Mouse (Mus musculus) brain, embryonic 14.5 days (tissue): Measurements from ENCODE around the gene Ubxn1. TPM values are rescaled to one million over a fixed set of nuclear protein-coding genes. Genes with fewer than 3 reads are reported as not detected.

ENCODE experiments used
- DNase-seq: peaks from one replicate; pipeline ENCODE4 v3.0.0-alpha.2; 2011; ENCODE audit warnings: low read depth
- CTCF ChIP-seq: fragments of 200-500 bp; IDR thresholded peaks from 2 replicates; pipeline ENCODE4 v1.5.1; 2012; ENCODE audit warnings: inconsistent platforms, mild to moderate bottlenecking, moderate library complexity, borderline replicate concordance; ENCODE audit not compliant: insufficient read depth, insufficient read length; ENCODE audit errors: extremely low read depth
- POLR2A ChIP-seq: fragments of 200-500 bp; IDR thresholded peaks from 2 replicates; pipeline ENCODE4 v1.6.1; 2012; ENCODE audit warnings: mild to moderate bottlenecking, inconsistent platforms, borderline replicate concordance; ENCODE audit not compliant: poor library complexity, insufficient read depth, insufficient read length, severe bottlenecking; ENCODE audit errors: extremely low read depth
- polyA plus RNA-seq: library from polyadenylated mRNA; depleted of rRNA; stranded (reverse); fragments of >200 nt; gene quantifications from 2 replicates; pipeline ENCODE4 v1.2.3, GENCODE M21; 2012; rRNA removed

Ubxn1 gene
- polyA plus RNA-seq, 1 experiment, result 111 TPM

DNA sequence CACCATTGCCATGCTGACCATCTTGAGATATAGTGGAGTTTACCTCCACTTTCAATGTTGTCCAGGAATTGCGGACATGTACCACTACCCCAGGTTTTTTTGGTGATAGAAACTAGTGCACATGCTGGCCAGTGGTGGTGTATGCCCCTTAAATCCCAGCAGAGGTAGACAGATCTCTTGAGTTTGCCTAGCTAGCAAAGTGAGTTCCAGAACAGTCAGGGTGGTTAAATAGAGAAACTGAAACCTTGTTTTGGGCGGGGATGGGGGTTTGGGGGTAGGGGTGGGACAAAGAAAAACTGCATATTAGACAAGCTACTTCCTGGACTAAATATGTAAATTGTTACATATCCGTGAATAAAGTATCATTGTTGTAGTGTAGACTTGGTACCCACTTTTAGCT lies 47.7 kb downstream of the Ubxn1 start:
- no peak for TF ChIP-seq CTCF
- TF ChIP-seq POLR2A, result no peak
- DNase-seq, result no peak

DNA sequence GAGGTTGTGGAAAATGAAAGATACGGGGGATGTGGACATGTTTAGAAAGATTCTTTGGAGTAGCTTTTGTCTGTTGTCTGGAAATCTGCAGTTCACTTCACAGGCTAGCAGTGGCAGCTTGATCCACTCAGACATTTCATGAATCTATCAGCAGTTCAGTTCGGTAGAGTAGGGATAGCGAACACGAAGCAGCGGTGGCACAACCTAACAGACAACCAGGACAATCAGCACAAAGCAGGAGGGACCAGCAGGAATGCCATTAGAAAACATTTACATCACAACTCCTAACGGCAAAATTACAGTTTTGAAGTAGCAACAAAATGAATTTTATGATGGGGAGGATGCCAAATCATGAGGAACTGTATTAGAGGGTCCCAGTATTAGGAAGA lies 48.4 kb downstream of the Ubxn1 start:
- DNase-seq, result no peak
- no peak for TF ChIP-seq CTCF
- no peak for TF ChIP-seq POLR2A

DNA sequence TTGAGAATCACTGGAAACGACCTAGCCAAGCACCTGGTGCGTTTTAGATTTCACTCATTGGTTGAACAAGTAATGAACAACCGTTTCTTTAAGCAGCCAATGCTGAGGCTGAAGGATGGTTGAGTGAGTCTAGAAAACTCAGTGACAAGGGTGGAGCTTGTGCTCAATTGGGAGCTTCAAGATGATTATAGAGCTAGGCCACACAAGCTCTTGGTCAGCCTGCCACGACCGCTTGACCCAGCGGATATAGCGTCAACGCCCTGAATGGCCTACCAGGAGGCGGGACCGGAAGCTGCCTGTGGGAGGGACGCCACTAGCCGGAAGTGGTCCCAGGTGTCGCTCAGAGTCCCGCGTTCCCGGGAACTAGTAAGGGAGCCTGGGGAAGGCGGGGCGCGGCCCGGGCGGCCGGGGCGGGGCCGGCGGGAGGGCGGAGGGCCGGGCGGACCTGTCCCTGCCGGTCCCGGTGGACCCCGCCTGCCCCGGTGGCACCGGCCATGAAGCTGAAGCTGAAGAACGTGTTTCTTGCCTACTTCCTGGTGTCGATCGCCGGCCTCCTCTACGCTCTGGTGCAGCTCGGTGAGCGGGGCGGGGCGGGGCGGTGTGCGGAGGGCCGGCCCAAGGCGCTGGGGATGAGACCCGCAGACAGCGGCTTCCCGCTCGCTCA lies 48.9 kb downstream of the Ubxn1 start, which contains the start of gene B3gat3:
Gene B3gat3 (plus strand): TSS at position 302 of the 664 bp plus-strand sequence.
- DNase-seq, result peak; percentile 96
- TF ChIP-seq CTCF, result no peak
- TF ChIP-seq POLR2A, result peak; percentile 31; the same call in 1 of the 2 replicates

- peak; percentile 73 for DNase-seq
- TF ChIP-seq CTCF (no peak), POLR2A (no peak)
These were observed 49.6 kb downstream of the Ubxn1 start for GRCm38 (mm10) chr19:8920836-8921291.

DNA sequence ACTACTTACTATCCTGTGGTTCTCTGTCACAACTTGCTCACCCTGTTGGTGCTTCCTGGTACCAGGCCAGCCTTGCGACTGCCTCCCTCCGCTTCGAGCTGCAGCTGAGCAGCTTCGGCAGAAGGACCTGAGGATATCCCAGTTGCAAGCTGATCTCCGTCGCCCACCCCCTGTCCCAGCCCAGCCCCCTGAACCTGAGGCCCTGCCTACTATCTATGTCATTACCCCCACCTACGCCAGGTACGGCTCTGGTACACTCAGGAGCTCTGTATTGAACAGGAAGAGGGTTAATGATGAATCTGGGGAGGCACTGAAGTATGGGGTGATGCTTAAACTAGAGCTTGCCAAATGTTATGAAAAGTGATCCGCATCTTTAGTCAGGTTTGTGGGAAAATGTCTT lies 50.4 kb downstream of the Ubxn1 start:
- TF ChIP-seq POLR2A (no peak), CTCF (no peak)
- no peak for DNase-seq

Other genes with a start within 250 kb of the Ubxn1 start
- 1.5 and 2.5 TPM in 2 replicates for gene Chrm1, start 207.7 kb upstream of the Ubxn1 start, polyA plus RNA-seq
- gene Slc3a2, start 148.1 kb upstream of the Ubxn1 start, polyA plus RNA-seq, result 147 and 159 TPM in 2 replicates
- gene Wdr74, start 135.7 kb upstream of the Ubxn1 start, polyA plus RNA-seq, result 57.3 and 65.8 TPM in 2 replicates
- 1.9 and 2.4 TPM in 2 replicates for gene 1700092M07Rik, start 130.8 kb upstream of the Ubxn1 start, polyA plus RNA-seq
- 117 TPM in 2 replicates for gene Stx5a, start 130.1 kb upstream of the Ubxn1 start, polyA plus RNA-seq
- 176 and 264 TPM in 2 replicates for gene Nxf1, start 114.4 kb upstream of the Ubxn1 start, polyA plus RNA-seq
- 224 and 402 TPM in 2 replicates for gene Tmem223, start 100.5 kb upstream of the Ubxn1 start, polyA plus RNA-seq
- gene Tmem179b, start 97.0 kb upstream of the Ubxn1 start, polyA plus RNA-seq, result 25.4 and 37.6 TPM in 2 replicates
- gene Taf6l, start 85.1 kb upstream of the Ubxn1 start, polyA plus RNA-seq, result 27.6 and 29.8 TPM in 2 replicates
- gene Polr2g, start 72.9 kb upstream of the Ubxn1 start, polyA plus RNA-seq, result 112 and 163 TPM in 2 replicates
- gene Zbtb3, start 68.9 kb upstream of the Ubxn1 start, polyA plus RNA-seq, result 5.9 and 7.9 TPM in 2 replicates
- 53.6 and 57.3 TPM in 2 replicates for gene Ttc9c, start 52.2 kb upstream of the Ubxn1 start, polyA plus RNA-seq
- gene Hnrnpul2, start 51.5 kb upstream of the Ubxn1 start, polyA plus RNA-seq, result 59.9 and 85.5 TPM in 2 replicates
- 1.1 TPM in 1 of 2 replicates, not detected in the other for gene AC129217.1, start 41.7 kb upstream of the Ubxn1 start, polyA plus RNA-seq
- gene Bscl2, start 34.0 kb upstream of the Ubxn1 start, polyA plus RNA-seq, result 92.6 and 101 TPM in 2 replicates
- gene Gng3, start 32.3 kb upstream of the Ubxn1 start, polyA plus RNA-seq, result 187 and 233 TPM in 2 replicates
- 0.90 and 1.4 TPM in 2 replicates for gene Lrrn4cl, start 20.7 kb upstream of the Ubxn1 start, polyA plus RNA-seq
- gene Uqcc3, start 9.4 kb downstream of the Ubxn1 start, polyA plus RNA-seq, result 45.4 and 46.9 TPM in 2 replicates
- gene Lbhd1, start 12.2 kb downstream of the Ubxn1 start, polyA plus RNA-seq, result 5.5 and 6.8 TPM in 2 replicates
- not detected in 2 replicates for gene Gm49403, start 12.4 kb downstream of the Ubxn1 start, polyA plus RNA-seq
- 43.0 and 52.4 TPM in 2 replicates for gene 1810009A15Rik, start 17.4 kb downstream of the Ubxn1 start, polyA plus RNA-seq
- 0.23 and 0.33 TPM in 2 replicates for gene Gm49416, start 17.4 kb downstream of the Ubxn1 start, polyA plus RNA-seq
- gene Ints5, start 21.5 kb downstream of the Ubxn1 start, polyA plus RNA-seq, result 31.4 and 37.1 TPM in 2 replicates
- gene Ganab, start 26.6 kb downstream of the Ubxn1 start, polyA plus RNA-seq, result 155 and 182 TPM in 2 replicates
- 136 and 174 TPM in 2 replicates for gene B3gat3, start 48.9 kb downstream of the Ubxn1 start, polyA plus RNA-seq
- 2.4 and 2.5 TPM in 2 replicates for gene Rom1, start 57.9 kb downstream of the Ubxn1 start, polyA plus RNA-seq
- 14.7 and 17.5 TPM in 2 replicates for gene Eml3, start 58.1 kb downstream of the Ubxn1 start, polyA plus RNA-seq
- gene Mta2, start 70.4 kb downstream of the Ubxn1 start, polyA plus RNA-seq, result 35.1 and 57.9 TPM in 2 replicates
- 25.3 and 31.5 TPM in 2 replicates for gene Tut1, start 82.4 kb downstream of the Ubxn1 start, polyA plus RNA-seq
- gene Eef1g, start 95.5 kb downstream of the Ubxn1 start, polyA plus RNA-seq, result 371 and 527 TPM in 2 replicates
- gene Ahnak, start 117.8 kb downstream of the Ubxn1 start, polyA plus RNA-seq, result 2.5 and 6.0 TPM in 2 replicates
- gene Scgb1a1, start 216.5 kb downstream of the Ubxn1 start, polyA plus RNA-seq, result not detected in 2 replicates